Mouse (Mus musculus): ENCODE results near the gene Kcnmb1. TPM values are rescaled to one million over a fixed set of nuclear protein-coding genes. Genes with fewer than 3 reads are reported as not detected.

Kcnmb1 gene
- polyA plus RNA-seq, 1 experiment from 2014 or later = not detected

DNA sequence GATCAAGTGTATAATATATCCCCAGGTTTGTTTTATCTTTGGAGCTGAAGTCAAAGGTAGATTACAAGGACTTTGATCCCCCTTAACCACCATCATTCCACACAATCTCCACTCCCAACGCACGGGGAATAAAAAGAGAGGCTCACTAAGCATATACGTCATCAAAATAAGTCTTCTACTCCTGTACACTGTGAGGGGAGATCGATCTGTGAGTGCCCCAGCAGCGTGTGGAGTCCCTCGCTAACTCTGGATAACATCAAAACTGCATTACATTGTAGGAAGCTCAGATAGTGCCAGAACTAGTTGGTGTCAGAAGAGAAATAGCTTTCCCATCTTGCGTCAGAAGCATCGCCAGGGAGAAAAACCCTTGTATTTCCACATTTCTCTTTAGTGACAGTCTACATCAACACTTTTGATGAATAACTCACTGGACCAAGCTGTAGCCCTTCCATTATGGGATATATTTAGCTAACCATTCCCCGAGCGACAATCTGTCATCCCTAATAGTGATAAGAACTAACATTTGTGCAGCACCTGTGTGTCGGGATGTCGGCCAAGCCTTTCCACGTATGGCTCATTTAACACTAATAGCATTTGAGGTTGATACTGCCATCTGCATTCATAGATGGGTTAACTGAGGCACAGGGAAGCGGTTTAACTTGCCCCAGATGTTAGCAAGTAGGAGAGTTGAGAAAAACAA is 11.7 kb downstream of the Kcnmb1 start:
- 89% methylated on average over 14 of the region's 14 CpGs for WGBS
- ATAC-seq (ENCODE audit: low FRiP score) = no peak

GRCm38 (mm10) chr11:33975121-33975520 is 12.3 kb downstream of the Kcnmb1 start:
- Histone ChIP-seq H3K9me3 (no peaks in the 10 kb centered on the region), H3K4me1 (no peaks in the 10 kb centered on the region), H3K4me2 (no peak overlapping the region), H3K9ac (no peak overlapping the region), H3K27ac (no peak overlapping the region), H3K27me3 (no peaks in the 10 kb centered on the region), H3K4me3 (replicated peaks) (no peak overlapping the region), H3K36me3 (replicated peaks) (no peaks in the 10 kb centered on the region)
- 92% methylated on average over 2 of the region's 2 CpGs for WGBS
- no peak for ATAC-seq (ENCODE audit: low FRiP score)

More for the DNA sequence above, 11.7 kb downstream of the Kcnmb1 start:
- Histone ChIP-seq H3K9ac (no peak overlapping the region), H3K4me1 (no peaks in the 10 kb centered on the region), H3K4me2 (no peak overlapping the region), H3K4me3 (replicated peaks) (no peak overlapping the region), H3K9me3 (no peaks in the 10 kb centered on the region), H3K27ac (no peak overlapping the region), H3K27me3 (no peaks in the 10 kb centered on the region), H3K36me3 (replicated peaks) (no peaks in the 10 kb centered on the region)

DNA sequence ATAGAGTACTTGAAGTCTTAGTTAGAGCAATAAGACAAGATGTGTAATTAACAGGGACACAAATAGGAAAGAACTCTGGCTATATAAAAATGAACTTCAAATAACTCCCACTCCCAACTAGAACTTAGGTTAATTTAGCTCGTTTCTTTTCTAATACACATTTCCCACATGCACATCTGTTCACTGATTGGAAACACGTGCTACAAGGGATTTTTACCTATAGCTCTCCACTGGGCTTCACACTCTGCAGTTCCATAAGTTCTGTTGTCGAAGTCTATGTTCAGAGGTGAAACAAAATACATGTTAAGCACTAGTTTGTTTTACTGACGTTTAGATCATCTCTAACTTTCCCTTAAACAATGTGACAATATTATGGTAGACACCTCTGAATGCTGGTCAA is 17.3 kb downstream of the Kcnmb1 start:
- no peaks in the 10 kb centered on the region for H3K4me1 ChIP-seq
- no peak overlapping the region for H3K4me3 ChIP-seq (replicated peaks)
- H3K9me3 ChIP-seq = no peaks in the 10 kb centered on the region
- no peaks in the 10 kb centered on the region for H3K36me3 ChIP-seq (replicated peaks)
- ATAC-seq (ENCODE audit: low FRiP score) = no peak
- no peak overlapping the region for H3K9ac ChIP-seq
- H3K27ac ChIP-seq = no peak overlapping the region
- H3K4me2 ChIP-seq = no peak overlapping the region
- WGBS = 77% methylated on average over 4 of the region's 4 CpGs
- H3K27me3 ChIP-seq = no peaks in the 10 kb centered on the region

GRCm38 (mm10) chr11:33986525-33986924 is 23.7 kb downstream of the Kcnmb1 start:
- WGBS = 81% methylated on average over 2 of the region's 2 CpGs
- Histone ChIP-seq H3K4me1 (no peaks in the 10 kb centered on the region), H3K27me3 (no peaks in the 10 kb centered on the region), H3K27ac (no peak overlapping the region), H3K9ac (no peak overlapping the region), H3K36me3 (replicated peaks) (no peaks in the 10 kb centered on the region), H3K9me3 (no peaks in the 10 kb centered on the region), H3K4me3 (replicated peaks) (no peak overlapping the region), H3K4me2 (no peak overlapping the region)
- no peak for ATAC-seq (ENCODE audit: low FRiP score)

DNA sequence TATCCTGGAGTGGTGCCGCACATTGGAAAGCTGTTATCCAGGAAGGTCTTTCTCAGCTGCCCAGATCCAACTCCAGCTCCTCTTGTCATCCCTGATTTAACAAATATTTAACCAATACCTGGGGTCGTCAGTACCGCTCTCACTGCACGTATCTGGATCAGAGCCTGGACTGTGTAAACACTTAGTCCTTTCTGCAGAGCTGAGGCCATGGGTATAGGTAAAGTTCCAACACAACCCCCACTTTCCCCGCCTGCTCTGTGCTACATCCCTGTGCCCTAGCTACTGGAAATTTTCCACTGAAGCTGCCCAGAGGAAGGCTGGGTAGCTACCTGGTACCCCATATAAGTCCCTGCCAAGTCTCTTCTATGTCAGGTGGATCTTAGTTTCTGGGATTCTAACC is 27.2 kb downstream of the Kcnmb1 start:
- Histone ChIP-seq H3K9me3 (no peaks in the 10 kb centered on the region), H3K4me1 (peaks cover 16% of the 10 kb centered on the region), H3K4me3 (replicated peaks) (no peak overlapping the region), H3K27ac (no peak overlapping the region), H3K27me3 (no peaks in the 10 kb centered on the region), H3K9ac (no peak overlapping the region), H3K36me3 (replicated peaks) (no peaks in the 10 kb centered on the region), H3K4me2 (no peak overlapping the region)
- 86% methylated on average over 5 of the region's 5 CpGs for WGBS
- ATAC-seq (ENCODE audit: low FRiP score) = no peak

- H3K27ac ChIP-seq = no peak within 1 kb of the TSS
- H3K27me3 ChIP-seq = no peaks in the 10 kb centered on the region
- no peaks in the 10 kb centered on the region for H3K9me3 ChIP-seq
- peaks cover 16% of the 10 kb centered on the region for H3K4me1 ChIP-seq
- peak within 1 kb of the TSS; percentile 21; the same call in 1 of the 2 replicates for H3K4me2 ChIP-seq
- H3K9ac ChIP-seq = no peak within 1 kb of the TSS
- 0 out of 2 replicates have a peak, but pooled peaks have one; percentile 27 for ATAC-seq (ENCODE audit: low FRiP score)
- no peaks in the 10 kb centered on the region for H3K36me3 ChIP-seq (replicated peaks)
- no peak within 1 kb of the TSS for H3K4me3 ChIP-seq (replicated peaks)
- 31% methylated on average over 12 of the region's 12 CpGs for WGBS
Observed at GRCm38 (mm10) chr11:33992938-33993337, 30.1 kb downstream of the Kcnmb1 start, which contains the start of gene Kcnip1. TSS of gene Kcnip1 (minus strand) at chr11:33993152.

- 72% methylated on average over 5 of the region's 5 CpGs for WGBS
- Histone ChIP-seq H3K36me3 (replicated peaks) (no peaks in the 10 kb centered on the region), H3K4me2 (no peak overlapping the region), H3K27me3 (no peaks in the 10 kb centered on the region), H3K9ac (no peak overlapping the region), H3K9me3 (no peaks in the 10 kb centered on the region), H3K4me1 (peaks cover 16% of the 10 kb centered on the region), H3K27ac (no peak overlapping the region), H3K4me3 (replicated peaks) (no peak overlapping the region)
- no peak for ATAC-seq (ENCODE audit: low FRiP score)
Observed at GRCm38 (mm10) chr11:33993496-33993895, 30.7 kb downstream of the Kcnmb1 start.

DNA sequence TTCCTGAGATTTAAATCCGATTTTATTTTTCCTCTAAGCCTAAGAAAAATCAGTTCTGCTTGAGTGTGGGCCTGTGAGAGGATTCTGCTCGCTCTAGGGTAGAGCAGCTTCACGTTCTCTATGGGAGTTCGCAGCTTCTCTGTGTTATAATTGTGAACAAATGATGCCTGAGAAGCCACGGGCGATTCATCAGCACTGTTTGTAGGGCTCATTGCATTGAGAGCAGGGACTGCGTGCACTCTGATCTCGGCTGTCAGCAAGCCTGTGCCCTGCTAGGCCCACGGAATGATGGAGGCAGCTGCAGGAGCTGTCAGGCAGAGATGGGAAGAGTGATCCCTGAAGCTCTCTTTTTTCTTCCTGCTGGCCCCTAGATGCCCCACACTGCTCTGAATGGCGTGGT is 35.4 kb downstream of the Kcnmb1 start:
- WGBS = 61% methylated on average over 10 of the region's 10 CpGs
- no peak for ATAC-seq (ENCODE audit: low FRiP score)
- no peak overlapping the region for H3K27ac ChIP-seq

DNA sequence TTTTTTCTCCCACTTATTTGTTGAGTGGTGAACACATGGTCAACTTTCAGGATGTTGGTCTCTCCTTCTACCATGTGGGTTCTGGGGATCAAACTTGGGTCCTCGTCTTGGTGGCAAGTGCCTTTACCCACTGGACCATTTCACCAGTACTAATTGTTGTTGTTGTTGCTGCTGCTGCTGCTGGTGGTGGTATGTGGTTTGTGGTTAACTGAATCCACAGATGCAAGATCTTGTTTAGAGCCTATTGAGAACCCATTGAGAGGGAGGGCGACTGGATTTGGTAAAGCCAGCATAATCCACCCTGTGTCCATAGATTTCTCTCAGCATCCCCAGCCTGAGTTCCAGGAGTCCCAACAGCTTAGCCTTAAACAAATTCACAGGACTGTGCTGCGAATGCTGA is 37.6 kb downstream of the Kcnmb1 start:
- no peak overlapping the region for H3K27ac ChIP-seq
- no peaks in the 10 kb centered on the region; the same call in 1 of the 2 replicates for H3K4me1 ChIP-seq
- H3K4me3 ChIP-seq (replicated peaks) = no peak overlapping the region
- ATAC-seq (ENCODE audit: low FRiP score) = no peak
- H3K9ac ChIP-seq = no peak overlapping the region
- no peaks in the 10 kb centered on the region for H3K27me3 ChIP-seq
- H3K4me2 ChIP-seq = no peak overlapping the region
- WGBS = 78% methylated on average over 3 of the region's 3 CpGs
- H3K36me3 ChIP-seq (replicated peaks) = no peaks in the 10 kb centered on the region
- no peaks in the 10 kb centered on the region for H3K9me3 ChIP-seq

More for the DNA sequence above, 35.4 kb downstream of the Kcnmb1 start:
- H3K36me3 ChIP-seq (replicated peaks) = no peaks in the 10 kb centered on the region
- H3K9me3 ChIP-seq = no peaks in the 10 kb centered on the region
- H3K4me3 ChIP-seq (replicated peaks) = no peak overlapping the region
- H3K4me1 ChIP-seq = peaks cover 1% of the 10 kb centered on the region; the same call in 1 of the 2 replicates
- H3K9ac ChIP-seq = no peak overlapping the region
- H3K4me2 ChIP-seq = no peak overlapping the region
- H3K27me3 ChIP-seq = no peaks in the 10 kb centered on the region

DNA sequence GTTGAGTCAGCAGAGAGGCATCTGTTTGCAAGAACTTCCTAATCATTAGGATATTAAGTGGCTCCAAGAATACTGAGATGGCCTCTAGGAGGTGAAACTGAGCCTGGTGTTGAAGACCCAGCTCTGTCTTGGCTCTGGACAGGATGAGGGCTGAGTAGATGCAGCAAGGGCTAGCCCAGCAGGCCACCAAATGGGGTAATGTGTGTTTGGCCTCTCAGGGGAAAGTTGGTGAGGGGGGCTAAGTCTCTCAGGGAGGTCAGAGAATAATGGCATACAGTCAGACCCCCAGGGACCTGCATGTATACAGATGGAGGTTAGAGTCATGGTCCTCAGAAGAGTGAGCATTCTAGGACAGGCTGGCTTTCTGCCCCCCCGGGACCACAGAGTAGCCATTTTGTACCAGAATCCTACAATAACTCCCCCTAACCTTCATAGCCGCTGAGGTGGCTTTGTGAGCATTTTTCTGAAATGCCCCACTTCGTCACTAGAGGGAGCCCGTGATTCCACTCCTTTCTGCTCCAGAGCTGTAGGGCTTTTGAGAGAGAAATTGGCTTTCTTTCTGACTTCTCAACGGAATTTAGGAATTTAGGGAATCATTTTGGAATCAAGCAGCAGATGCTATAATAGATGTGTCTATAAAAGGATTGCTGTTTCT is 39.3 kb downstream of the Kcnmb1 start:
- Histone ChIP-seq H3K27me3 (no peaks in the 10 kb centered on the region), H3K36me3 (replicated peaks) (no peaks in the 10 kb centered on the region), H3K27ac (no peak overlapping the region), H3K4me2 (no peak overlapping the region), H3K9me3 (no peaks in the 10 kb centered on the region), H3K4me1 (no peaks in the 10 kb centered on the region; the same call in 1 of the 2 replicates), H3K9ac (no peak overlapping the region), H3K4me3 (replicated peaks) (no peak overlapping the region)
- 10% methylated on average over 5 of the region's 5 CpGs for WGBS
- no peak for ATAC-seq (ENCODE audit: low FRiP score)

GRCm38 (mm10) chr11:34002593-34002965 is 39.8 kb downstream of the Kcnmb1 start:
- no peak overlapping the region for H3K9ac ChIP-seq
- WGBS = 82% methylated on average over 5 of the region's 5 CpGs
- no peak for ATAC-seq (ENCODE audit: low FRiP score)
- no peak overlapping the region for H3K4me3 ChIP-seq (replicated peaks)
- no peak overlapping the region for H3K27ac ChIP-seq
- no peaks in the 10 kb centered on the region for H3K27me3 ChIP-seq
- no peaks in the 10 kb centered on the region; the same call in 1 of the 2 replicates for H3K4me1 ChIP-seq
- no peaks in the 10 kb centered on the region for H3K9me3 ChIP-seq
- H3K4me2 ChIP-seq = no peak overlapping the region
- H3K36me3 ChIP-seq (replicated peaks) = no peaks in the 10 kb centered on the region

DNA sequence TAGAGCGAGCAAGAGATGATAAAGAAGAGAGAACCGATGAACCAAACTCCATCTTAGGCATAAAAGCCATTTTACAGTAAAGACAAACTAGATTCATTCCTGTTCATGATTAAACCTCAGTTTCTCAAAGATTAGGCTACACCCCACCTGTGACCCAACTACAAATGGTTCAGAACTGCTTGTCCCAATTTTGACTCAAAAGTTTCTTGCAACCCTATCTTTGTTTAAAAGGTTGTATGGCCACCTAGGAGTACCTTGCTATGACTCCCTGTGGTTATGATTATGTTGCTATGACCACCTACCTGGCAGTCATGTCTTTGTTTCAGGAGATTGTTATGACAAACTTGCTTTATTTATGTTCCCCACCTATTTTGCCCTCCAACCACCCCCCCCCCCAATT is 44.8 kb downstream of the Kcnmb1 start:
- no peaks in the 10 kb centered on the region for H3K36me3 ChIP-seq (replicated peaks)
- no peak overlapping the region for H3K27ac ChIP-seq
- H3K4me2 ChIP-seq = no peak overlapping the region
- no peaks in the 10 kb centered on the region for H3K4me1 ChIP-seq
- no peak for ATAC-seq (ENCODE audit: low FRiP score)
- no peak overlapping the region for H3K4me3 ChIP-seq (replicated peaks)
- no peak overlapping the region for H3K9ac ChIP-seq
- no peaks in the 10 kb centered on the region for H3K9me3 ChIP-seq
- no peaks in the 10 kb centered on the region for H3K27me3 ChIP-seq
- 98% methylated on average over 2 of the region's 2 CpGs for WGBS

DNA sequence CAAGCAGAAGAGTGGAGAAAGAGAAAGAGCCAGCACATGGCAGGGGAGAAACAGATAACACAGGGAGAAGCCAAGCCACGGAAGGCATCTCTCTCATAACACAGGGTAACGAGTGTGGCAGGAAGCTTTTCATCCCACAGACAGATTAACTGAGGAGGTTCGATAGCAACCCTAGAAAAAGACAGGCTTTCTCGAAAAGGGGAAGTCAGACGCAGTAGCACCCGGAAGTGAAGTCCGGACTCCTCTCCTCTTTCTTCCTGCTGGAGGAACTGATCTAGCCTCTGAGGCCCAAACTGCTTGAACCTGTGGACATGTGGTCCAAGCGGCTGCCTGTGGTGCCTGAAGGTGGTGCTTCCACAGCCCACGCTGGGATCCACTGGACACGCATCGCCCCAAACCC is 45.4 kb downstream of the Kcnmb1 start:
- Histone ChIP-seq H3K9ac (no peak overlapping the region; the same call in 1 of the 2 replicates), H3K4me2 (no peak overlapping the region), H3K27me3 (no peaks in the 10 kb centered on the region), H3K4me1 (no peaks in the 10 kb centered on the region), H3K4me3 (replicated peaks) (no peak overlapping the region), H3K27ac (no peak overlapping the region), H3K36me3 (replicated peaks) (no peaks in the 10 kb centered on the region), H3K9me3 (no peaks in the 10 kb centered on the region)
- ATAC-seq (ENCODE audit: low FRiP score) = no peak
- 82% methylated on average over 11 of the region's 11 CpGs for WGBS
